Mouse (Mus musculus) spleen, postnatal 36 days (tissue): ENCODE measurements at regions not wholly inside any gene's neighbourhood (a gene's known extent, or its start where the extent isn't known, plus 50 kb on each side); places are given as distances from the start of the nearest gene placed in this dataset.

Experiments used
- DNase-seq, 2 experiments: peaks; one replicate each; pipeline ENCODE4 v3.0.0; 2022; ENCODE audit warnings: low spot score in 2 of 2, mixed read lengths in 1 of 2

DNA sequence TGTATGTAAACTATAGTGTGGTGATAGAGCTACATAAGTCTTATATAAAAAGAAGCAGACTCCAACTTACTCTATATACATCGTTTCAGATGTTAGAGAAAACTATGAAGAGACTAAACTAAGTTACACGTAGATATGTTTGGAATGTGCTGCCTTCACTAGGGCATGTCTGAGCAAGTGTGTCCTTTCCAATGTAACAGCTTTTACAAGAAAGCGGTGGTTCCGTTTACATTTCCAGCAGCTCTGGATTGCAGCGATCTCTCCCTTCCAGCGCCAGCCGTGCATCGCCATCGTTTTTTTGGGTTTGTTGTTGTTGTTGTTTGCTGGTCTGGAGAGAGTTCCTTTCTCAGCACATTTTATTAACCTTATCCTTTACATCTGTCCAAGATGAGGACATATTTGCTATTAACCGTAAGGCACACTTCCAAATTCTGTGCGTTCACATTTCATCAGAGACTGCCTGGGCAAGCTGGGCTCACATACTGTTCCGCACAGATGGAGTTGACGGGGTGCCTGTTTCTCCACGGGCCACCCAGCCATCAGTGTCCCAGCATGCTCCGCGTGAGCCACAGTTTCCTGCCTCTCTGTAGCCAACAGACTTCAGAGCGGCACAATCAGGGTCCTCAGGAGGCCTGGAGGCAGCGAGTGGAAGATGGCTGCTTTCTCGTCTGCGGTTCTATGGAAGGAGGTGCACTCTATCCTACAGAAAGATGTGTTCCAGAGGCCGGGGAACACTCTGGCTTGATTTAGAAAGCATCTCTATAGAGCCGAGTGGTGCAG lies 125.2 kb upstream of the Map1b start:
- DNase-seq = no peak

DNA sequence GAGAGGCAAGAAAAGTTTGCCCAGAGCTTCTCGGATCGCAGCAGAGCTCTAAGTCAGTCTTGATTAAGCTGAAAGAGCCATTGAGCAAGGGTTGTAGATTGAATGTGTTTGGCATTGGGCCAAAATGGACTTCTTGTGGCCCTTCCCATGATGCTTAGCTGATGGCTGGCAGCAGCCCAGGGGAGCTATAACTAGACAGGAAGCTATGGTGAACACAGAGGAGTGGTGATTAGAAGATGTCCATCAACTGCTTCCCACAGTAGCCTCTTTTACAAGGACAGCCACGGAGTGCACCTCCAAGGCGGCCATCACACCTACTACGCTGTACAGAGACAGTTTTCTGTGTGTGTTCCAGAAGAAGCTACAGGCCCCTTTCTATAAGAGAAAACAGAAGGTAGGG lies 116.4 kb upstream of the Map1b start:
- DNase-seq = no peak

DNA sequence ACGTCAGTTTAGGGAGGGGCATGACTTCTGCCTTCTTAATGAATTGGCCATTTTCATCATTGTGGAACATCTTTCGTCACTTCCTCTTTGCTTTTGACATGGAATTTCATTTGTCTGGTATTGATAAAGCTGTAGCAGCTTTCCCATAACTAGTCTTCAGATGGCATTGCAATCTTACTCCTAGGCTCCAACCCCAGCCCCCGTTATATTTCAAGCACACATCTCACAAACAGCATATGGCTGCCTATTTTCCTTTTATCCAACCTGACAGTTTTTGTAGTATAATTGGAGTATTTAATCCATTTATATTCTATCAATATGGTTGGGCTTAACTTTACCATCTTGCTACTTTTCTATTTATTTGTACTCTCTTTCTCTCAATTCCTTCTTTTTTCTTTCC lies 114.5 kb upstream of the Map1b start:
- no peak for DNase-seq

DNA sequence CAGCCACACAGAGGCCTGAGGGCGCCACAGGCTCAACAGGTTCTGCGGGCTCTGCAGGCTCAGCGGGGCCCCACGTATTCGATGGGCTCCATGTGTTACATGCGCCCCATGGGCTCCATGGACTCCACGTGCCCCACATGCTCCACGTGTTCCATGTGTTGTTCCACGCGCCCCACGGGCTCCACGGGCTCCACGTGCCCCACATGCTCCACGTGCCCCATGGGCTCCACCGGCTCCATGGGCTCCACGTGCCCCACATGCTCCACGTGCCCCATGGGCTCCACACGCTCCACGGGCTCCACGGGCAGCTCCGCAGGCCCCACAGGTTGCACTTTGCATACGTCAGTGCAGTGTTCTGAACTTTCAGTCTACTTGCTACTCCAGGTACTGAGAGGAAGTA lies 114.0 kb upstream of the Map1b start:
- DNase-seq = no peak

DNA sequence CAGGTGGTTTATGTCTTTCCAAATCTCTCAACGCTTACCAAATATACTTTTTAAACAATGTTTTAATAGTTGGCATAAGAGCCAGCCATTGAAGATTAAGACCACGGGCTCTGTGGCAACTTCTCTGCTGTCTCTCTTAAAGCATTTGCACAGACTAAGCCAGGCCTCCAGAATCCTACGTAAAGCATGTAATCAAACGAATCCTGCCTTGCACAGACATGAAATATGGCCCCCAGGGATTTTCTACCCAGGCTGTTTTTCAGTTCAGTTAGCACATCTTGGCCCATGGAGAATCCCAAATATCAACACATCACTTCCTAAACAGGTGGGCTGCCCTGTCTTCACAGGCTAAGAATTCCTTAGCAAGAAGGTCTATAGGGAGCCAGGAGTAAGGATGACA lies 108.9 kb upstream of the Map1b start:
- DNase-seq = no peak

DNA sequence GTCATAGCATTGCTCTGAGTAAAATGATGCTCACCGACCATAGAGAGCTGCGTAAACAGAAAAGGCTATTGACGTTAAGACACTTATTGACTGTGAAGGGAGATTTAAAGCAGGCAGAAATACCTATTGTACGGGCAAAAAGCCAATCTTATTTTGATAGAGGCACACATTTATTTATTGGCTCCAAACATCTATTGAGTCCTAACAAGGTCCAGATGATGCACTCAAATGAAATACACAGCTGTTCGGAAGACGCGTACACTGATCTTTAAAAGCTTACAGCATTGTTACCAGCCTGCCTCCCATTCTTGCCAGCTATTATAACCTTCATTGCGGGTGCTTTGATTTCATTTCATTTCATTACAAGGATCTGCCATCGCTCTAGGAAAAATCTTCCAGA lies 102.0 kb upstream of the Map1b start:
- DNase-seq = no peak

DNA sequence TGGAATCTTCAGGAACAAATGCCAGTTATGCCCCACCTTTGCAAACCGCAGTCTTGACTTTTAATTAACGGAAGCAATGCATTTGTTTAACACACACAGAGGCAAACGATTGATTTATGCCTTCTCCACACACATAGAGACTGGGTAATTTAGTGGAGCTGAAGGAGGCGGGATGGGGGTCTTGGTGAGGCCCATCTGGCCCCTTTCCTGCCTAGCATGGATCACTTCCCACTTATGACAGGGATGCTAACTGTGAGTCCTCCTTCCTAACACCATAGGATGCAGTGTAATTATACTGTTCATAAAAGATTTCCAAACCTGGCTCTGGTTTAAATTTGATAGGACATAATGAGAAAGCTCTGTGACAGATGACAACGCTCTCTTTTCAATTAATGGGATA lies 101.1 kb upstream of the Map1b start:
- DNase-seq = no peak

DNA sequence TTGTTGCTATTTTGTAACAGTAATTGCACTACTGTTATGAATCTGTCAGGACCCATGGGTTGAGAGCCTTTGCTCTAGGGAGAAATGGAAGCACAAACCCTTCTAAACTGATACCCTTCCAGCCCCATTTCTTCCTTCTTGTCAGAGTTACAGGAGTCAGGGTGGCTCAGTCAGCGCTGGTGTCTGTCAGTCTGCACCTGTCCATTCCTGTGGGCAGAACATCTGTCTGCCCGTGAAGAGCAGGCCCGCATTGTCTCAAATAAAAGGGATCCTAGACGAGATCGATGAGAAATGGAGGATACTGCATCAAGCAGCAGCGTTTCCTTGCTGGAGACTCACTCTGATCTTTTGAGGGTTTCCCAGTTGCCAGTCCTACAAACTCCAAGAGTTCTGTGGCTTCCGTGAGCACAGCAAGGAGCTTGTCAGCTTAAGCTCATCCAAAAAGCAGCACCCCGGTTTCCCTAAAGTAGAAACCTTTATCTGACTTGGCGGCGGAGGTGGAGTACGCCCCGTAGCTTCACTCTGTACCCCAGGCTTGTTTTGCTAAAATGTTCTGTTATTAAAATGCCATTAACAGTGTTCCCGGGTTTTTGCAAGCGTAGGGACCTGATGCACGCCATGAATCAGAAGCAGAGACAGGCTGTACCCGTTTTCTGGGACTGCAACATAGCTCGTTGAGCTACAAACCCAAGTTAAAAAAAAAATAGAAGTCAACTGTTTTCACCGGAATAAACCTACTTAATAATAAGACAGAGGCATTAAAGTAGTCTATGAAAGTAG lies 95.6 kb upstream of the Map1b start:
- DNase-seq = no peak

DNA sequence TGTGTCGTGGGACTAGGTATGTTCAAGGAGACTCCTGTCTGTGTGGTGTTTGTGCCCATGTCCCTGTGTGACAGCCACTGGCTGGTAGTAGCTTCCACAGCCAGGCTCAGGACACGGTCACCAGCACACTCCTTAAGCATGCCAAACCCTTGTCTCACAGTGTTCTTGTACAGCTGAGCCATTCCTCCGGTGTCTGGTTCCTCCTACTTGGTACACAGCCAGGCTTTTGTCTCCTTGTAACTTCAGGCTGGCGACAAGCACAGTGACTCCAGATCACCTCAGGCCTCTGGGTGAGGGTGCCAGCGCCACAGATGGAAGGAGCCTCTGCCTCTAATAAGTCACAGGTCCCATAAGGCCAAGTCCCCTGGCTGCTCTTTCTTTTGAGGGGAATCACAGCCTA lies 94.2 kb upstream of the Map1b start:
- no peak for DNase-seq

DNA sequence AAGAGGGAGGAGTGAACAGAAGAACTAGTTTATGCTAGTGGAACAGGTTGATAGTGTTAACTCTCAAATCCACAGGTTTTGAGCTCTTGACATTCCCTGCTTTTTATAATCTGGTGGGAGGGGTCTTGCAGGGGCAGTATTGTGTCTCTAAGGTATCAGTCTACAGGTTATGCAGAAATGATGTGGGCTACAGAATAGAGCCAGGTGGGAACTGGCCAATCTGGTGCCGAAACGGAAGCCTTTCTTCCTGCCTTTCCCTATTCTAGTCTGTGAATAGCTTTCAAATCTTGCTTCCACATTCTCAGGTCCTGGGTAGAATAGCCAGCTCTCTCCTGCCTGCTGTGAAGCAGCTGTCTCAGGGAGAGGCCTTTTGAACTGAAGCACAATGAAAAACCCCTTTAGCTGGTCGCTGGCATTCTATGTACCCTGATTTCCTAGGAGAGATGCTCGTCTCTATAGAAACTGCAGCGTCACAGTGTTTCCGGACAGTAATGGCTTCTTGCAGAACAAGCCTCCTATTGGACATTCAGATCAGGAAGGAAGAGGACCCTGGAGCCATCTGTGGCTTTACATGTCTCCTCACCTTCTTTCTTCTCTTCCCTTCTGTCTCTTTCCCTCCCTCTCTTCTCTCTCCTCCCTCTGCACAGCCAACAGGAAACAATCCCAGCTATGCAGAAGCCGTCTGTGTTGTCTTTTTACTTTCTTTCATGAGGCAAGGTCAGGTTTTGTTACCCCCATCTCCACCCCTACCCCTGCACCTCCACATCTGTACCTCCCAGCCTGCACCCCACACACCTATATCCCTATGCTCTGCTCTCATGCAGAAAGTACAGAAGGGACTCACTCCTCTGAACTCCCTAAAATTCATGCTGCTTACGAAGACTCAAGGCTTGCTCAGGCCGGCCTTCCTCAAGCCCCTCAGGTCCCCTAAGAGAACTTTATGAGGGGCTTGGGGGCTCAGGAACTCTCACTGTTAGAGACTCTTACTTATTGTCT lies 93.1 kb upstream of the Map1b start:
- no peak for DNase-seq

DNA sequence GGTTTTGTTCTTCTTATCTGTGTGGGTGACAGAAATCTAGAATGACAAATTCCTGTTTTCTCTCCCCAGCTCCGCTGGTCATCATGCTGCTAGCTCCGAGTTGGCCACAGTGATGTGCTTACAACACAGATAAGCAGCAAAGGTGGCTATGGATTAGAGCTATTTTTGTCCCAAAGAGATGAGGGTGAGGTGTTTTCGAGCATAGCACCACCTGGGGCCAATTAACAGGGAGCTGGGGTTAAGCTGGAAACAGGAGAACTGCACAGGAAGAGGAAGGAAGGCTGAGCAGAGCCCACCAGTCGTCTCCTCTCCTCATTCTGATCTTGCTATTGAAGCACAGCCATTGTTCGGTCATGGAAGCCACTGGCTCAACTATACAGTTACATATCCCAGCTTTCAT lies 92.3 kb upstream of the Map1b start:
- no peak for DNase-seq

DNA sequence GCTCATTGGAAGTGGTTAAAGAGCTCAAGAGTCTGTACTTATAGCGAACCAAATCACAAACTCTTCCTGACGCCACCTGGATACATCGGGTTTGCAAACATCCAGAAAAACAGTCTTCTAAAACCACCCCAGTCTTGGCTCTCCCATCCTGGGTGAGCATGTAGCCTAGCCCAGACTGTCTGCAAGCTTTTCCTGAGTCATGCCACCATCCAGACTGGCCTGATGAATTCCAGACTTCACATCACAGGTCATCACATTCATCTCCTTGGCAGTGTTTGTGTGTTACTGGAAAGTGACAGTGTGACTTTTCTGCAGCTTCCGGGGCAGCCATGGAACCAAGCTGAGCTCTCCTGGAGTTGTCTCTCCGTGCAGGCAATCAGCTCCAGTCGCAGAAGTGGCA lies 90.9 kb upstream of the Map1b start:
- no peak for DNase-seq

DNA sequence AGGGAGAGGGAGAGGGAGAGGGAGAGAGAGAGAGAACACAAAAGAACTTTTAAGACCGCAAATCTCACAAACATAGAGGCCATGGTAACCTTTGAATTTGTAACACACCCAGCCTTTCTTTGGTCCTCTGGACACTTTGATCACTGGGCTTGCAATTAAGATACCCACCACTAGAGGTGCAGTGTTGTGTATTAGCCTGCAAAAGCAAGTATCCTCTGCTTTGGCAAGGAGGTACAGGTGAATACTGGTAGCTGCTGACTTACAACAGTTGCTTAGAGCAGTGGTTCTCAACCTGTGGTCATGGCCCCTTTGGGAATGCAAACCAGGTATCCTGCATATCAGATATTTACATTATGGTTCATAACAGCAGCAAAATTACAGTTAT lies 90.3 kb upstream of the Map1b start:
- no peak for DNase-seq

DNA sequence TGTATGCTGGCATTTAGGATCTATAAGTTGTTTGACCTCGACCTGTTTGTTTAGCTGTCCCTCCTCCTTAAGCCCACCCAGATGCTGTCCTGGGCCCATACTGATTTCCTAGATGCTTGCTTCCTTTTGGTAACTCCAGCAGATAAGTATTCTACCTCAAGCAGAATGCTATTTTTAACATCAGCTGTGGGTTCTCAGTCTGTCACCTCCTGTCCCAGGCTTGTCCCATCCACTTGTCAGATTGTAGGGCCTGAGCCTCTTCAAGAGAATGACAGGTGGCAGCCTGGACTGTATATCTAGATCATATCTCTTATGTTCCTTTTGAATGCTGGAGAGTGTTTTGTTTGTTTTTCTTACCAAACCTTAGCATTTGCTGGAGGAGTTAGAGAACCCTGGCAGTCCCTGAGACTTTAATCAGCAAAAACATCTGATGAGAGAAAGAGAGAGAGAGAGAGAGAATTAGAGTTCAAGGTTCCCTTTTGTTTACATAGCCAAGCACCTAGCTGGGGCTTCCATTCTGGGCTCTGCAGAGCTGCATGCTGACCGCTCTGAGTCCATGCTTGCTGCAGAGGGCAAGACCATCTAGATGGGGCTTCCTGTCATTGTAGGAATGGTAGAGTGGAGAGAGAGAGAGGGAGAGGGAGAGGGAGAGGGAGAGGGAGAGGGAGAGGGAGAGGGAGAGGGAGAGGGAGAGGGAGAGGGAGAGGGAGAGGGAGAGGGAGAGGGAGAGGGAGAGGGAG lies 89.7 kb upstream of the Map1b start:
- DNase-seq = no peak

DNA sequence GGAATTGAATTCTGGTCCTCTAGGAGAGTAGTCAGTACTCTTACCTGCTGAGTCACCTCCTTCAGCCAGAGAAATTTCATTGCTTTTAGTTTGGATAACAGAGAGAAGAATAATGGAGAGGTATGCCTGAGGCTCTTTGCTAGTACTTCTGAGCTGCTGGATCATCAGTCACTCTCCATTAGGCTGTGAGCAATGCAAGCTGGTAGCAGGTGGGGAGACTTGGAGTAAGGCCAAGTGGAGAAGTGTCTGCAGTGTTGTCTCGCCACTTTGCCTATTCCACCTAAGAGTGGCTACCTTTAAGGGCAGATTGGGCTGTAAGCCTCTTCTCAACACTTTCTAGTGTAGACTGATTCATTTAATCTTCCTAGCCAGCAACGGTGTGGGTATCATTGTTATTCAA lies 81.6 kb upstream of the Map1b start:
- no peak for DNase-seq

DNA sequence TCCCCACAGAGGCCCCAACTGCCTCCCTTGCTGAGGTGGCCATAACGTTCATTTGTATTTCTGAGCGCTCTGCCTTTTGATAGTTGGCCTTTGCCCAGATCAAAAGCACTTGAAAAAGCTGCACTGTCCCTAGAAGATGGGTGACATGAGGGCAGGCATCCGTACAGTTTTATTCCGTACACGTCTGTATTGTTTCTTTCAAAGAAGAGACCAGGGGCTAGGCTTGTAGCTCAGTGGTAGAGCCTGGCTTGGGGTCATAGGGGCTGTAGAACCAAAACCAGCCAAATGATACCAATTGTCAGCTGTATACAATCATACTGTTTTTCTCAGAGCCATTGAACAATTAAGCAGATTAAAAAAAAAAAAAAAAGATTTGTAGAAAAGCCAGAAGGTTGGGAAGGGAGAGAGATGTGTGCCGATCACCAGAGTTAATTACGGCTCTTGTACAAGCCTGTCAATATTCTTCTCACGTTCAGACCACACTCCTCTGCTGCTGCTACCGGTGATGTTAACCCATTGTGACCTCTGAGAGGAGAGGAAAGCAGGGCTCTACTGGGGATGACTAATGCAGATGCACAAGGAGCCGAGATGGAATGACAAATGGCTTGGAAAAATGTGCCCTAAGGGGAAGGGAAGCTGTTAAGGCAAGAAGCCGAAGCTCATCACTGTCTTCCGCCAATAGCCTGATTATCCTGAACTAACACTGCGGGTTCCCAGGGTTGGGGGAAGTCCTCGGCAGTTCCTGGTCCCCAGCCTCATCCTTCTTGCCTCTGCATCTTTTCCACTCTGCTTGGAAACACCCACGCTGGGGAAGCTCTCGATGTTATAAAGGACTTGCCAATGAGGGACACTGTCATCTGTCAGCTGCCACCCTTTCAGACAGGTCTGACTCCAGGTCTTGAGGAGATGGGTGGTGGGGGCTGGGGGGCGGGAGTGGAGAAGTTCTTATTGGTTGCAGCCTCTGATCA lies 77.8 kb upstream of the Map1b start:
- DNase-seq = no peak

DNA sequence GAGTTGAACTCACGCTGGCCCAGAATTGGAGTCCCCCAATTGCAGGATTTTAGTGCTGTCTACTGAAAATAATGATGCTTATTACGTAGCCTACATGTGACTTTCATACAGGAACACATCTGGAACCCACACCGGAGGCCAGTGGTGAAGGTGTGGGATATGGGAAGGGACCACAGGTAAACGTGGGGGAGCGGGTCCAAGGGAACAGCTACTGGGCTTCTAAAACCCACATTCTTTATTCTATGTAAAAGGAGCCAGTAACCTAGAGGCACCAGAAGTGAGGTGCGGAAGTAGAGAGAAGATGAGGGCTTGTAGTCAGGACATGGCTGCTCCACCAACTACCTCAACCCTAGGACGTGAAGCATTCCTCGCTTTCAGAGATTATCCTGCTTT lies 76.9 kb upstream of the Map1b start:
- DNase-seq = no peak

DNA sequence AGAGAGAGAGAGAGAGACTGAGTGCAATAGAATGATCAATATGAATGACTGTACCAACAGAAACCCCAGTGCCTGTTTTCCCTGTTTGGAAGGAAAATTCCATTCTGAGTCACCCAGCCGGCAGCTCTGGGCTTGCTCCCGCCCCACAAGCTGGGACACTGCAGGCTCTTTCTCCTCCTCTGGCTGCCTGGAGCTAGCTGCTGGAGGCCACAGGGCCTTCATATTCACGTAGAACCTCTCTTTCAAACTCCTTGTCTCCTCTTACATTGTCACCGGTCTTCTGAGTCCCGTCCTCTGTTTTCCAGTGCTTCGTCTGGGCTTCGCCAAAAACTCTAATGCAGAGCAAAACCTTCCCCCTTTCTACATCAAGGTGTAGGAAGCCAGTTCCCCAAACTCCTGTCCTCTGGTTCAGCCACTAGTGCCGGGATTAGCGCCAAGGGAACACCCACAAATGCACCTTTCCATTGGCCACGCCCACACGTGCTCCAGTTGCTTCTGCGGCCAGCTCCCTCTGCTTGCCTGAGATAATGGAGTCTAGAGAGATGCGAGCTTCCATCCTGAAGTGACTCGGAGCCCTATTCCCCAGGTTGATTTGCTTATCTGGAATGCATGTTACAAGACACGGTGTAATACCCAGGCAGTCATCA lies 76.4 kb upstream of the Map1b start:
- no peak for DNase-seq

DNA sequence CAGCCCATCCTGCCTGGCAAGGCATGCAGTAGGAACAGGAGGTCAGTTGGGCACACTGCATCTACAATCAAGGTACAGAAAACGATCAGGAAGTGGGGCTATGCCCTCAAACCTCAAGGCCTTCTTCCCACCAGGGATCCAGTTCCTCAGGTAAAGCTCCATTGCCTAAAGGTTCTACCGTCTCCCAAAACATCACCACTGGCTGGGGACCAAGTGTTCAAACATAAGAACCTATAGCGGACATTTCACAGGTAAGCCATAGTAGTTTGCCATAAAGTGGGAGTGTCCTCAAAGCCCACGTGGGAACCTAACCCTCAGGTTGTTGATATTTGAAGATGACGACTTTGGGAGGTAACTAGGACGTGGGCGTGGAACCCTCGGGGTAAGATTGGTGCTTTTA lies 72.3 kb upstream of the Map1b start:
- no peak for DNase-seq

DNA sequence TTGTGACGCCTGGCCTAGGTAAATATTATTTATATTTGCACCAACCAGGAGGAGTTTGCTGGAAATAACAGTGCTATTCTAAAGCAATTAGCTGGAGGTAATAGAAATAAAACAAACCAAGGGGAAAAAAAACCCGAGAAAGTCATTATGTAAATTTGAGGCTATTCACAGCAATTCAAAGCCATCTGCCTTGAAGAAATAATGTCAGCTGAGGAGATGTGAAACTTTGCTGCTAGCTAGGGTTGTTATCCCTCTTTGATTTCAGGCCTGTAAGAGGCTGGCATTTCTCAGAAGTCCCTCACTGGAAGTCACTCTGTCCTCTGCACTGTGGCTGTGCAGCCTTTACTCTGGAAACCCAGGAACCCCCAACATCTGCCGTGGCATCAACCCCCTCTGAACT lies 67.5 kb upstream of the Map1b start:
- DNase-seq = no peak
